Mouse (Mus musculus): ENCODE results near the gene Nepro.

Gene Nepro

DNA sequence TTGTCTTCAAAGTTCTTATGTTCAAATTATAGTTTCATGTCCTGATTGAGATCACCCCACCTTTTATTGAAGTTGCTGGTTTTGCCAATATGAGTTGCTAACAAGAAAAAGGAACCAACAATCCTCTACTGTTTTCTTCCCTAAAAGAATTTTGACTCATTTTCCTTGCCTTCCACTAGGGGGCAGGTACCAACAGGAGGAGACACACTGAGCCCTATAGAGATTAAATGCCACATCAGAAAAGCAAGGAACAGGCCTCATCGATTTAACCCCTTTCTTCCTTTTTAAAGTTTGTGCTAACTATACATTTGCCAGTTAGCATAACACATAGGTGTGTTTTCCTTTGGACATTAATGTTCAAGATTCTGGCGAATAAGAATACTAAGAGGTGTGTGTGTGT lies 43.9 kb downstream of the Nepro start:
- DNase-seq = no peak

GRCm38 (mm10) chr16:44772577-44772976 lies 48.5 kb downstream of the Nepro start:
- DNase-seq = no peak

DNA sequence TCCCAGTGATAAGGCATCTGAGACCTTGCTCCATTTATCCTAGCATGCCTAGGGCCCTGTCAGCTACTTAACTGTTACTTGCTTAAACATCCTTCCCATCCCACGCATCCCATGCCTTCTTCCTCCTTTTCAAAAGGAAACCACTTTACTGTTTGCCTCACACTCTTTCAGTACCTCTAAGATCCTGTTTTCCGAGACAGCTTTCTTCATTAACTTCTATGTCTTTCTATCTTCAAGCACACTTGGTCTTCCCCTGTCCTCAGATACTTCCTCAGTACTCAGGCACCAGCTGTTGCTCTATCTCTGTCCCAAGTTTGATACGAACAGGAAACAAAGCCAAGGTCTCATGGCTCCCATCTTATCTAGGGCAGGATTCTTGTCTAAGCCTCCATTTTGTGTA lies 49.6 kb downstream of the Nepro start:
- DNase-seq = no peak

- no peak for DNase-seq
Measured at GRCm38 (mm10) chr16:44774201-44774600, 50.1 kb downstream of the Nepro start.

DNA sequence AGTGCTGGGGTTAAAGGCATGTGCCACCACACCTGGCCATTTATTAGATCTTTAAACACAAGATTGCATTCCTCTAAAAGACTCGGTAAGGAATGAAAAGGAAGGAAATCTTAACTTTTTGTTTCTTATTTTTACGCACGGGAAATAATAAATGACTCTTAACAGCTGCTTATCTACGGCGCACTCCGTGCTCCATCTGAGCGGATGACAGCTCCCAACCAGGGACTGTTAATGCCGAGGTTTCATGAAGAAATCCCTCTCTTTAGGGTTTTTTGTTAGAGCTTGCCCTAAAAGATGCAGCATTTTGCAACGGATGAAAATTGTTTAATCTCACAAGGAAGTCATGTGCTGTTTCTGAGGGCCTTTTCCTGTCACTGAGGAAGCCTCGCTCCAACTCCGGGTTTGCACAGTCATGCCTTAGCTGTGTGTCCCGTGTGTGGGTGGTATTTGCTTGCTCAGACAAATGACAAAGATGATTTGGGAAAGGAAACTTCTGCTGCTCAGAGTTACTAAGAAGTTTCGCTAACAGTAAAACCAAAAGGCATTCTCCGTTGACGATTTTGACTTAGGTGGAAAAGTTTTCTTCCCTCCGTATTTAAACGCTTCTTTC lies 54.5 kb downstream of the Nepro start:
- no peak for DNase-seq

DNA sequence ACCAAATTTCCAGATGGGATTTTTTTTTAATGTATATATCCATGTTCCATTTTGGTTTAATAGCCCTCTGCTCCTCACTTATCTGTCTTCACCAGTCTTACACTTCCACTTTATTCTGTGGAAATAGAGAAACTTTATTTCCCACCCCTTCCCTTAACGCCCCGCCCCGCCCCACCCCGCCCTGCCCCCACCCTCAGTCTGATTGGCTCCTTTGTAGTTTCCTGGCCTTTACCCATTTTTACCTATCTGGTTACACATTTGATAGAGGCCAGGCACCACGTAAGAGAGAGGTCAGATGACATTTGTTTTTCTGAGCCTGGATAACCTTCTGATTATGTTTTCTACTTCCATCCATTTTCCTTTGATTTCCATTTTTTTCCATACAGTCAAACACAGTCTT lies 55.4 kb downstream of the Nepro start:
- DNase-seq = no peak

DNA sequence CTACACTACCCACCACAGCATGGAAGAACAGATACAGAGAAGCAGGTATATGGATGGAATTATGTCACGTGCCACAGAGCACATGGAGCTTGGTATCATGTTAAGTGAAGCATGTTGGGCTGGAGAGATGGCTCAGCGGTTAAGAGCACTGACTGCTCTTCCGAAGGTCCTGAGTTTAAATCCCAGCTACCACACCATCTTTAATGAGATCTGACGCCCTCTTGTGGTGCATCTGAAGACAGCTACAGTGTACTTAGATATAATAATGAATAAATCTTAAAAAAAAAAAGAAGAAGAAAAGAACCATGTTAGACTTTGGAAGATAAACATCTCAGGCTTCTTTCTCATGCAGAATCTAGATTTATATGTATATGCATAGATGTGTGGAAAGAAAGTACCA lies 56.6 kb downstream of the Nepro start:
- no peak for DNase-seq

Measured in right cerebral cortex, postnatal 14 days (tissue).